Mouse (Mus musculus) G1E (cell line): ENCODE measurements around the gene Dnah8.
A peak's percentile ranks its signal among the peaks of the same experiment; 100 is the strongest.

Experiments
- CTCF ChIP-seq: IDR thresholded peaks from 2 replicates; pipeline ENCODE4 v1.5.1; 2012; ENCODE audit warnings: low read depth, low read length, inconsistent platforms, mixed read lengths
- GATA1 ChIP-seq: IDR thresholded peaks from 2 replicates; pipeline ENCODE4 v1.6.1; 2012; ENCODE audit warnings: borderline replicate concordance, low read length, inconsistent platforms, mixed read lengths
- TAL1 ChIP-seq: conservative IDR thresholded peaks from 2 replicates; pipeline ENCODE4 v1.6.1; 2012; ENCODE audit warnings: low read depth, low read length, inconsistent platforms, mixed read lengths

DNA sequence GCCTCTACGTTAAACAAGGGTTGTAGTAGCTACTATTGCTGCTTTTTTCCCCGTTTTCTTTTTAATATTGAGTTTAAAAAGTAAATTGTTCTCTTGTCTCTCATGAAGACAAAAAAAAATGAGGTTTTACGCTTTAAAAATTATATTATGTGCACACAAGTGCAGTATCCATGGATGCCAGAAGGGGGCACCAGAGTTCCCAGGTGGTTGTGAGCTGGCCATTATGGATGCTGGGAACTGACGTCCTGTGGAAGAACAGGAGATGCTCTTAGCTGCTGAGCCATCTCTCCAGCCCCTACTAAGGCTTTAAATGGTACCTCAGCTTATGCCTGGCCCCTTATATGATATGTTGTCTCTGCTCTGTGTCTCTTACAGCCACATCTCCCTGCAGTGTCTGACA, 103.6 kb downstream of the Dnah8 start:
- TF ChIP-seq CTCF (peak; percentile 84), GATA1 (no peak), TAL1 (no peak)
